Mouse (Mus musculus) left cerebral cortex, adult 2 months (tissue): ENCODE data around the gene Snx4. TPM values are rescaled to one million over a fixed set of nuclear protein-coding genes. Genes with fewer than 3 reads are reported as not detected.

Source experiments
- DNase-seq, 2 experiments: peaks; one replicate each; pipeline ENCODE4 v3.0.0; 2021 to 2022; ENCODE audit warnings: low spot score in 2 of 2, mixed read lengths in 1 of 2; ENCODE audit errors: extremely low spot score in 1 of 2
- H3K27ac ChIP-seq: fragments of 200-600 bp; 2 replicates; pipeline ENCODE4 v1.8.1; 2022
- H3K4me3 ChIP-seq: fragments of 200-600 bp; 2 replicates; pipeline ENCODE4 v1.8.1; 2022
- CTCF ChIP-seq: fragments of 200-600 bp; IDR thresholded peaks from 2 replicates; pipeline ENCODE4 v1.8.1; 2022; ENCODE audit warnings: antibody characterized with exemption, mild to moderate bottlenecking, moderate library complexity
- intact Hi-C: fragments of 180-260 bp; cut with DNase I; formaldehyde crosslinking; loops from one replicate; pipeline ENCODE4 v1.15.1; 2025
- total RNA-seq, 2 experiments: library from RNA; stranded (reverse); gene quantifications; 2 replicates each; pipeline ENCODE4 v1.2.3; 2021

The Snx4 gene
- total RNA-seq, 2 experiments from 2014 or later, result 32.0 to 33.2 TPM

DNA sequence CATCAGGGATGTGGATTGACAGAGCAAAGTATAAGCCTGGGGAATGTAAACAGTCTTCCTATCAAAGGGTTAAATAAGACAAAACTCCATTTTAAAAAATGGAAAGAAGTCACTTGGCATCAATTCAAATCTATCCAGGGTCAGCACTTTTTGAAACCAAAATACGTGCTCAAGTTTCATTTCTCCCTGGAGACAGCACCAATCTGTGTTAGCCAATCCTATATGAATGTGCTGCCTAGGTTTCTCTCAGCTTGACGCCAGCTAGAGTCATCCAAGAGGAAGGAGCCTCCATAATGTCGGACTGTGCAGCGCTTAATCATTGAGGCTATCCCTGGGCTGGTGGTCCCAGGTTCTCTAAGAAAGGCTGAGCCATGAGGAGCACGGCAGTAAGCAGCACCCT lies 95.9 kb downstream of the Snx4 start:
- Histone ChIP-seq H3K27ac (no peak overlapping the region), H3K4me3 (no peak overlapping the region)
- TF ChIP-seq CTCF, result no peak
- DNase-seq, result no peak
- intact Hi-C loops, result no loop called here

Other genes with a start within 250 kb of the Snx4 start
- 1 to 10 TPM; 3.7 to 4.9 TPM for gene Iqcg, start 195.2 kb upstream of the Snx4 start, total RNA-seq
- gene Rpl35a, start 195.0 kb upstream of the Snx4 start, total RNA-seq, result 100 to 1,000 TPM; 287 to 307 TPM
- gene Lmln, start 188.9 kb upstream of the Snx4 start, total RNA-seq, result 10 to 100 TPM; 12.3 to 14.8 TPM
- gene Osbpl11, start 66.4 kb upstream of the Snx4 start, total RNA-seq, result 10 to 100 TPM; 16.6 to 18.7 TPM
- 100 to 1,000 TPM; 171 to 179 TPM for gene Zfp148, start 129.4 kb downstream of the Snx4 start, total RNA-seq